Comparison of ENCODE assay signal across 8 mouse cellular contexts in the genomic region with DNA sequence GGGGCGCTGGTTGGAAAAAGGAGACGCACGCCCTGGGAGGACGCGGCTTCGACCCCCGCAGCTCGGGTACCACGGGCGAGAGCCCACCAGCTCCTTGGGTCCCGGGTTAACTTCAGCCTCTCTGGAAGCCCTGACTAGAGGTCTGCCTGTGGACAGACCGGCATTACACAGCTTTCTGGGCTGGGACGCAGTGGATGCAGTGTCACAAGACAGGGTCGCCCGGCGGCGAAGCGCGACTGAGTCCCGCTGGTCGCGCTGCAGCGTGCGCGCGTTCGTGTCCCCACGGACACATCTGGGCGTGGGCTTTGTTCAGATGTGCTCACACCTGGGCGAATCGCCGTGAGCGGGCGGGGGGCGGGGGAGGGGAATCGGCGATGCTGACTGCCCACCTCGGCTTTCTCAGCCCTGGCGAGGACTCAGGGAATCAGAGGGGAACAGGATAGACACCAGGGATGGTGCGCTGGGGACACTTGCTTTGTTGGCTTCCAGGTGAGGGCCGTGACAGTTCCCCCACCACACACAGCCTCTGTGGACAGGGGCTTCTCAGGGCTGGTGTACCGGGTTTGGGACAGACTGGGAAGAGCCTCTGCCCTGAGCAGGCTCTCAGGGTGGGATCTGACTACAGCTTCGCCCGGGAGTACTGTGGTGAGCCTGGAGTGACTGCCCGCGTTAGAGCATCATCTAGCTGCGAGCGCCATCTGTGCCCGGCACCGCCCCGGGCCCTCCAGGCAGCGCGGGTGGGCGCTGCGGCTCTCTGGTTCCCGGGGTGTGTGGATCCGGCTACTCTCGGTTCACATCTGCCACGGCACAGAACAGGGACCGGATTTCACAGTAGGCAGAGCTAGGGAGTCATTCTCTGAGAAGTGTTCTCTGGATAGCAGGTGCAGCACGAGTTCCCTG. TPM values are rescaled to one million over a fixed set of nuclear protein-coding genes. Genes with fewer than 3 reads are reported as not detected.
DNase-seq lines count a peak whose midpoint lies in the region; ATAC-seq lines count a peak whose summit lies in the region.

No protein-coding gene starts in this region.

- peaks cover 15% of the 10 kb centered on the region; the same call in 1 of the 2 replicates for H3K4me1 ChIP-seq in kidney, embryonic 14.5 days (ENCODE audit: control insufficient read depth, insufficient read depth, low read length)
- peaks cover 28% of the 10 kb centered on the region for H3K4me1 ChIP-seq in forebrain, embryonic 16.5 days (replicated peaks; ENCODE audit: control insufficient read depth, insufficient read depth, low read length)
- no peaks in the 10 kb centered on the region; the same call in 1 of the 2 replicates for H3K4me1 ChIP-seq in liver, embryonic 16.5 days (ENCODE audit: control insufficient read depth, low read depth, low read length)

- peak overlapping the region; percentile 62 for H3K4me3 ChIP-seq in kidney, embryonic 14.5 days (ENCODE audit: low read length)
- peak overlapping the region; percentile 93 for H3K4me3 ChIP-seq in forebrain, embryonic 16.5 days (replicated peaks; ENCODE audit: low read length)
- peak overlapping the region; percentile 53 for H3K4me3 ChIP-seq in liver, embryonic 16.5 days (ENCODE audit: low read depth, low read length)

- ATAC-seq in kidney, embryonic 14.5 days (ENCODE audit: low FRiP score, low TSS enrichment), result peak; percentile 77
- ATAC-seq in forebrain, embryonic 16.5 days, result peak; percentile 73
- ATAC-seq in liver, embryonic 16.5 days (ENCODE audit: low read depth), result no peak

- H3K36me3 ChIP-seq in kidney, embryonic 14.5 days (ENCODE audit: control insufficient read depth, insufficient read depth, low read length), result no peaks in the 10 kb centered on the region
- H3K36me3 ChIP-seq in forebrain, embryonic 16.5 days (ENCODE audit: control insufficient read depth, insufficient read depth), result no peaks in the 10 kb centered on the region
- H3K36me3 ChIP-seq in liver, embryonic 16.5 days (ENCODE audit: control insufficient read depth, insufficient read depth), result no peaks in the 10 kb centered on the region

- under 1% methylated on average over 61 of the region's 61 CpGs for WGBS in kidney, embryonic 14.5 days
- WGBS in forebrain, embryonic 16.5 days, result under 1% methylated on average over 61 of the region's 61 CpGs
- WGBS in liver, embryonic 16.5 days (ENCODE audit: insufficient replicate concordance), result 1% methylated on average over 61 of the region's 61 CpGs

- peaks cover 7% of the 10 kb centered on the region for H3K27me3 ChIP-seq in kidney, embryonic 14.5 days (ENCODE audit: control insufficient read depth, insufficient read depth, low read length)
- no peaks in the 10 kb centered on the region for H3K27me3 ChIP-seq in forebrain, embryonic 16.5 days (replicated peaks; ENCODE audit: control insufficient read depth, insufficient read depth, low read length)
- peaks cover 36% of the 10 kb centered on the region for H3K27me3 ChIP-seq in liver, embryonic 16.5 days (ENCODE audit: control insufficient read depth, insufficient read depth, low read depth, low read length)

- H3K27ac ChIP-seq in kidney, embryonic 14.5 days (ENCODE audit: low read depth, low read length), result no peak overlapping the region
- H3K27ac ChIP-seq in forebrain, embryonic 16.5 days (ENCODE audit: low read length), result peak overlapping the region; percentile 91
- no peak overlapping the region for H3K27ac ChIP-seq in liver, embryonic 16.5 days (ENCODE audit: low read length)

- no peak for DNase-seq in kidney, adult 18-20 months
- DNase-seq in cerebellum, adult 11 months, result peak; percentile 60
- peak; percentile 29 to 51 for DNase-seq in kidney, postnatal 4 days
- DNase-seq in right cerebral cortex, adult 2 months (ENCODE audit: low spot score in 2 of 2), result peak; percentile 66 to 75
- DNase-seq in spleen, postnatal 4 days (ENCODE audit: low spot score in 2 of 2), result no peak

- peak overlapping the region; percentile 98 for H3K4me2 ChIP-seq in kidney, embryonic 14.5 days (replicated peaks; ENCODE audit: low read depth, low read length)
- H3K4me2 ChIP-seq in forebrain, embryonic 16.5 days (ENCODE audit: low read length), result peak overlapping the region; percentile 75
- H3K4me2 ChIP-seq in liver, embryonic 16.5 days (ENCODE audit: low read depth, low read length), result peak overlapping the region; percentile 76

- H3K9me3 ChIP-seq in kidney, embryonic 14.5 days (ENCODE audit: control insufficient read depth, low read length), result no peaks in the 10 kb centered on the region
- no peaks in the 10 kb centered on the region for H3K9me3 ChIP-seq in forebrain, embryonic 16.5 days (ENCODE audit: control insufficient read depth, low read length)
- H3K9me3 ChIP-seq in liver, embryonic 16.5 days (replicated peaks; ENCODE audit: control insufficient read depth, low read length), result no peaks in the 10 kb centered on the region

- peak overlapping the region; percentile 56 for H3K9ac ChIP-seq in kidney, embryonic 14.5 days (ENCODE audit: low read depth, low read length)
- peak overlapping the region; percentile 91 for H3K9ac ChIP-seq in forebrain, embryonic 16.5 days (replicated peaks; ENCODE audit: low read depth, low read length)
- no peak overlapping the region for H3K9ac ChIP-seq in liver, embryonic 16.5 days (ENCODE audit: low read depth, low read length)

RNA-seq across cellular contexts. Expression of a gene that starts 0.9 kb away (rescaled TPM):
- 7.0 and 12.3 TPM in 2 replicates for polyA plus RNA-seq in kidney, embryonic 14.5 days (2014; fragmentation: Nextera tagmentation; extraction: Ambion mirVana)
- 129 and 139 TPM in 2 replicates for polyA plus RNA-seq in forebrain, embryonic 16.5 days (2015; fragmentation: Nextera tagmentation; extraction: Ambion mirVana)
- 0.13 and 0.14 TPM in 2 replicates for polyA plus RNA-seq in liver, embryonic 16.5 days (2015; fragmentation: Nextera tagmentation; extraction: Ambion mirVana)

Comparison
In these comparisons a context has a peak if more than half of its experiments do, and no peak if none do; other contexts are left out.
1. DNase-seq: peak in cerebellum, adult 11 months (single experiment), kidney, postnatal 4 days (2 of 2) and right cerebral cortex, adult 2 months (2 of 2); none in kidney, adult 18-20 months (single experiment) and spleen, postnatal 4 days (0 of 2).
2. Peak in every context shown above with its lines, with median percentiles within 50 percentile points of each other: H3K4me2 ChIP-seq and H3K4me3 ChIP-seq.